Mouse (Mus musculus): Measurements from ENCODE around the gene Tax1bp1. TPM values are rescaled to one million over a fixed set of nuclear protein-coding genes. Genes with fewer than 3 reads are reported as not detected.
"Not testable (repeated sequence)": the region's sequence is repeated elsewhere in the genome, so short reads cannot be mapped to it uniquely, and the experiment has no call there.

Gene Tax1bp1
- polyA plus RNA-seq (2014; fragmentation: Nextera tagmentation; extraction: Ambion mirVana) = 159 and 169 TPM in 2 replicates

DNA sequence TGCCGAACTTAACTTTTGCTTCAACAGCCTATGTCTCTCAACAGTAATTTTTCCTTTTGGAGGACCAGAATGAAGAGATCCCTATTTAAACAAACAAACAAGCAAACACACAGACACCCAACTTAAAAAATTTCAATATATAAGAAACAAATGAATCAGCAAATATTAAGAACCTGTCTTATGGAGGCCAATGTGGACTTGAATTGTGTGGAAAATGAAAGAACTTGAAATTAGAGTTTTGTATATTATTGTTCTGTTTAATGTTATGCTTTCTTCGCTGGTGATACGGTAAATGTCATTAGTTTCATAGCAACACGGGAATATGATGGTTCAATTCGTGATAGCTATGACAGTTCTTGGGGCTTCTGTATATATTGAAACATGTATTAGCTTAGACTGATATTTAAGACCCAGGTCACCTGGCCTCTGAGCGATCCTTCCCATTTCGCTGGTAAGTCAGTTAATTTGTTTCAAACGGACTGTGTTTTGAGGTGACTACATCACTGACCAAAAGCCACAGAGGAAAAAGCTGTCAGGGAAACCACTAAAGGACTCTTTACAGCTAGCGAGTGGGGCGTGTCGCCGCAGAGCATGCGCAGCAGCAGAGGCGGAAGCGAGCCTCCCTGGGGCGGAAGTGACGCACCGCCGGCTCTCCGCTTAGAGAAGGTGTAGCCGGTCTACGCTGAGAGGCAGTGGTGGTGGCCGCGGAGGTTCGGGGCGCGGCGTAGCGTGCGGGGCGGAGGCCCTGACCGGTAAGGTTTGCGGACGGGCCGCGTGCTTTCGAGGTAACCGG, at the start of gene Tax1bp1:
Tax1bp1 (plus strand) TSS at position 626 of the 793 bp plus-strand sequence.
- peak within 1 kb of the TSS; percentile 87 for H3K9ac ChIP-seq
- no peaks in the 10 kb centered on the region for H3K27me3 ChIP-seq (ENCODE audit: control insufficient read depth, insufficient read depth, low read length)
- ATAC-seq (ENCODE audit: low FRiP score) = peak; percentile 99
- H3K9me3 ChIP-seq (ENCODE audit: control insufficient read depth, low read length) = no peaks in the 10 kb centered on the region
- peak; percentile 95 for DNase-seq (ENCODE audit: low spot score)
- H3K27ac ChIP-seq = peak within 1 kb of the TSS; percentile 89
- H3K4me3 ChIP-seq (replicated peaks; ENCODE audit: low read length) = peak within 1 kb of the TSS; percentile 82
- 4% methylated on average over 38 of the region's 38 CpGs for WGBS
- H3K4me2 ChIP-seq (replicated peaks) = peak within 1 kb of the TSS; percentile 72
- H3K4me1 ChIP-seq (replicated peaks; ENCODE audit: control insufficient read depth, insufficient read depth, low read length) = peaks cover 11% of the 10 kb centered on the region
- H3K36me3 ChIP-seq (replicated peaks; ENCODE audit: control insufficient read depth, insufficient read depth) = no peaks in the 10 kb centered on the region

DNA sequence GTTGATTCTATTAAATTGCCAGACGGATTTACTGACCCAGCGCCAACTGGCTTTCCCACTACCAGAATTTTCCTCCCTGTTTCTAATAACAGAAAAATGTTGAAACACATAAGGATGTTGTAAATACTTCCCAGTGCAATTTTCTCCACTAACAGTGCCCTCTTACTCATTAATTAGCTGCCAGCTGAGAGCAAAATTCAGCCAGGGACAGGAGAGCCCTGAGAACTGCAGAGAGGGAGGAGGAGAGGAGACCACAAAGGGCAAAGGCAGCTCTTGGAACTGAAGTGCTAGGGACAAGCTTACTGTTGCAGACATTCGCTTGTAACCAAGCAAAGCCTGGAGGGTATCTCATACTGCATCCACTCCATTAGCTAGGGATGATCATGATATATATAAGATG, 45.9 kb upstream of the Tax1bp1 start:
- DNase-seq (ENCODE audit: low spot score) (no peak), ATAC-seq (ENCODE audit: low FRiP score) (no peak)
- Histone ChIP-seq H3K9ac (no peak overlapping the region), H3K27ac (no peak overlapping the region), H3K36me3 (replicated peaks; ENCODE audit: control insufficient read depth, insufficient read depth) (no peaks in the 10 kb centered on the region), H3K4me3 (replicated peaks; ENCODE audit: low read length) (no peak overlapping the region), H3K4me2 (replicated peaks) (no peak overlapping the region), H3K4me1 (replicated peaks; ENCODE audit: control insufficient read depth, insufficient read depth, low read length) (no peaks in the 10 kb centered on the region), H3K27me3 (ENCODE audit: control insufficient read depth, insufficient read depth, low read length) (no peaks in the 10 kb centered on the region), H3K9me3 (ENCODE audit: control insufficient read depth, low read length) (no peaks in the 10 kb centered on the region)
- 77% methylated on average over 3 of the region's 3 CpGs for WGBS

DNA sequence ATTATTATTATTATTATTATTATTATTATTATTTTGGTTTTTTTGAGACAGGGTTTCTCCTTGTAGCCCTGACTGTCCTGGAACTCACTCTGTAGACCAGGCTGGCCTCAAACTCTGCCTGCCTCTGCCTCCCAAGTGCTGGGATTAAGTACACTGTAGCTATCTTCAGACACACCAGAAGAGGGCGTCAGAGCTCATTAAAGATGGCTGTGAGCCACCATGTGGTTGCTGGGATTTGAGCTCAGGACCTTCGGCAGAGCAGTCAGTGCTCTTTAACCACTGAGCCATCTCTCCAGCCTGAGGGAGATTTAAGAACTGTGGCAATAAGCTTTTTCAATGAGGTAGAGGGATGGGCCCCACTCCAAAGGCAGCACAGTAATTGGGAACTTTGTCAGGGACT, 43.7 kb upstream of the Tax1bp1 start:
- not testable (repeated sequence) for DNase-seq (ENCODE audit: low spot score); ATAC-seq (ENCODE audit: low FRiP score); H3K9ac ChIP-seq; H3K36me3 ChIP-seq (replicated peaks; ENCODE audit: control insufficient read depth, insufficient read depth); H3K9me3 ChIP-seq (ENCODE audit: control insufficient read depth, low read length); H3K27me3 ChIP-seq (ENCODE audit: control insufficient read depth, insufficient read depth, low read length); H3K4me1 ChIP-seq (replicated peaks; ENCODE audit: control insufficient read depth, insufficient read depth, low read length); H3K4me3 ChIP-seq (replicated peaks; ENCODE audit: low read length); H3K4me2 ChIP-seq (replicated peaks); H3K27ac ChIP-seq
- 55% methylated on average over 2 of the region's 2 CpGs for WGBS

DNA sequence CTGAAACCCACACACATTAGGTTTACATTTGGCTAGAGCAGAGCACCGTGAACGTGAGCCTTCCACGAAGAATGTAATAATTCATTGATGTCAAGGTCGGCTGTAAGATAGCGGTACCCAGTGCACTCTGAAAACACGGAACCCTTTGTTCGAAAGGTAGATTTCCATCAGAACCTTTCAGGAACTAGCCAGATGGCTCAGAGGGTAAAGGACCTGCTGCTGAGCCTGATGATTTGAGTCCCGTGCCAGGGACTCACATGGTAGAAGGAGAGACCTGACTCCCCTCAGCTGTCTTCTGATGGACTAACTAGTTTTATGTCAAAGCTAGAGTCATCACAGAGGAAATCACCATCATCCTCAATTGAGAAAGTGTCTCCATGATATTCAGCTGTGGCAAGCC, 41.7 kb upstream of the Tax1bp1 start:
- Histone ChIP-seq H3K4me1 (replicated peaks; ENCODE audit: control insufficient read depth, insufficient read depth, low read length) (no peaks in the 10 kb centered on the region), H3K4me3 (replicated peaks; ENCODE audit: low read length) (no peak overlapping the region), H3K27me3 (ENCODE audit: control insufficient read depth, insufficient read depth, low read length) (no peaks in the 10 kb centered on the region), H3K4me2 (replicated peaks) (no peak overlapping the region), H3K27ac (no peak overlapping the region), H3K9me3 (ENCODE audit: control insufficient read depth, low read length) (no peaks in the 10 kb centered on the region), H3K36me3 (replicated peaks; ENCODE audit: control insufficient read depth, insufficient read depth) (no peaks in the 10 kb centered on the region), H3K9ac (no peak overlapping the region)
- no peak for DNase-seq (ENCODE audit: low spot score)
- no peak for ATAC-seq (ENCODE audit: low FRiP score)
- 75% methylated on average over 8 of the region's 8 CpGs for WGBS

DNA sequence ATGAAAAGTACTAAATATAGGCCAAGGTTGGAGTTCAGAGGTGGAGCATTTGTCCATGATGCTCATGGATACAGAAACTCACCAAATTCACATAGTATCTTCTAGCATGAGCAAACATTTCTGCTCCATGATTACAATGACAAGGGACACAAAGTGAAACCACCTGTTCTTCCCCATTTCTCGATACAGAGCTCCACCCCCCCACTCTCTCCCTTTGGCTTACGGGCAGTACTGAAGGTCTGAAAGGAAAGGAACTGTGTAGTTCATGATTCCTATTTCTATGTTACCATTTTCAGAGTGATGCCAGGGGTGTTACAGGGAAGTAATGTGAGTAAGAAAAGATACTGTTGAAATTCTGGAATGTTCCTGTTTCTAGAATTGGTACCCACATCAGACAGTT, 41.0 kb upstream of the Tax1bp1 start:
- H3K27me3 ChIP-seq (ENCODE audit: control insufficient read depth, insufficient read depth, low read length) = no peaks in the 10 kb centered on the region
- ATAC-seq (ENCODE audit: low FRiP score) = no peak
- no peak overlapping the region for H3K27ac ChIP-seq
- H3K9me3 ChIP-seq (ENCODE audit: control insufficient read depth, low read length) = no peaks in the 10 kb centered on the region
- 89% methylated on average over 2 of the region's 2 CpGs for WGBS
- H3K36me3 ChIP-seq (replicated peaks; ENCODE audit: control insufficient read depth, insufficient read depth) = no peaks in the 10 kb centered on the region
- H3K4me3 ChIP-seq (replicated peaks; ENCODE audit: low read length) = no peak overlapping the region
- DNase-seq (ENCODE audit: low spot score) = no peak
- H3K4me1 ChIP-seq (replicated peaks; ENCODE audit: control insufficient read depth, insufficient read depth, low read length) = no peaks in the 10 kb centered on the region
- no peak overlapping the region for H3K4me2 ChIP-seq (replicated peaks)
- no peak overlapping the region for H3K9ac ChIP-seq

DNA sequence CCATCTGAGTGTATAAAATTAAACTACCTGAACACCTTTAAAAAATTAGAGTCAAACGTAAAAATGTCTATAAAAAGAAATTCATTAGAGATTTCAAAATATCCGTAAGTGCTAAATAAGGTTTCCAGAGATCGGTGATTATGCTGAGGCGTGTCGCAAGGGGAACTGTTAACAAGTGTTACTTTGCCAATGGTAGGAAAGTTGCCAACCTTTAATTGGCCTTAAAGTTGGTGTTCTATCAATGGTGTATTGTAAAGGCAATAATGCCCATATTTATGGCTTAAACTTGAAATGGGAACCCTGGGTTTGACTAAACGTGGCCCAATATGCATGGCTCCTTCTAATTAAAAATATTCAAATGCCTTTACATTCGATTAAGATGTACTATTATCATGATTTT, 39.8 kb upstream of the Tax1bp1 start:
- Histone ChIP-seq H3K27me3 (ENCODE audit: control insufficient read depth, insufficient read depth, low read length) (no peaks in the 10 kb centered on the region), H3K27ac (no peak overlapping the region), H3K9me3 (ENCODE audit: control insufficient read depth, low read length) (no peaks in the 10 kb centered on the region), H3K4me1 (replicated peaks; ENCODE audit: control insufficient read depth, insufficient read depth, low read length) (no peaks in the 10 kb centered on the region), H3K4me2 (replicated peaks) (no peak overlapping the region), H3K4me3 (replicated peaks; ENCODE audit: low read length) (no peak overlapping the region), H3K9ac (no peak overlapping the region), H3K36me3 (replicated peaks; ENCODE audit: control insufficient read depth, insufficient read depth) (no peaks in the 10 kb centered on the region)
- ATAC-seq (ENCODE audit: low FRiP score) (no peak), DNase-seq (ENCODE audit: low spot score) (no peak)
- WGBS = 86% methylated on average over 7 of the region's 7 CpGs

DNA sequence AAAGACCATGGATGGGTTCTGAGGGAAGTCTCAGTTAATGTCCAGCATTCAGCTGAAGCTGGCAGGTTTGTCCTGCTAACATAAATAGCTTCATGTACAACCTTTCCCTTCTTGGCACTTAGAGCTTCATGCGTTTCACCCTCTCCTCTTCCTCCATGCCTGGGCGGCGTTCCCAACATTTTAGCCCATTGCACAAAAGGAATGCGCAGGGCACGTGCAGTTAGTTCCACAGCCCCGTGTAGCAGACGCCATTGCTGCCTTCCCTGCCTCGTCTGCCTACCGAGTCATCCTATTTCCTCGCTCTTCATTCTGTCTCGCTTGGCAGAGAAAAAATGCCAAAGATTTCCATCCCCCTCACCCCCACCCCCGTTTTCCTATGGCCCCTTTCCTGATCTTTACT, 39.0 kb upstream of the Tax1bp1 start:
- H3K27me3 ChIP-seq (ENCODE audit: control insufficient read depth, insufficient read depth, low read length) = no peaks in the 10 kb centered on the region
- no peak overlapping the region for H3K9ac ChIP-seq
- H3K36me3 ChIP-seq (replicated peaks; ENCODE audit: control insufficient read depth, insufficient read depth) = no peaks in the 10 kb centered on the region
- no peak for ATAC-seq (ENCODE audit: low FRiP score)
- H3K9me3 ChIP-seq (ENCODE audit: control insufficient read depth, low read length) = no peaks in the 10 kb centered on the region
- 83% methylated on average over 12 of the region's 12 CpGs for WGBS
- no peak overlapping the region for H3K4me3 ChIP-seq (replicated peaks; ENCODE audit: low read length)
- H3K27ac ChIP-seq = no peak overlapping the region
- no peak overlapping the region for H3K4me2 ChIP-seq (replicated peaks)
- no peak for DNase-seq (ENCODE audit: low spot score)
- H3K4me1 ChIP-seq (replicated peaks; ENCODE audit: control insufficient read depth, insufficient read depth, low read length) = no peaks in the 10 kb centered on the region

DNA sequence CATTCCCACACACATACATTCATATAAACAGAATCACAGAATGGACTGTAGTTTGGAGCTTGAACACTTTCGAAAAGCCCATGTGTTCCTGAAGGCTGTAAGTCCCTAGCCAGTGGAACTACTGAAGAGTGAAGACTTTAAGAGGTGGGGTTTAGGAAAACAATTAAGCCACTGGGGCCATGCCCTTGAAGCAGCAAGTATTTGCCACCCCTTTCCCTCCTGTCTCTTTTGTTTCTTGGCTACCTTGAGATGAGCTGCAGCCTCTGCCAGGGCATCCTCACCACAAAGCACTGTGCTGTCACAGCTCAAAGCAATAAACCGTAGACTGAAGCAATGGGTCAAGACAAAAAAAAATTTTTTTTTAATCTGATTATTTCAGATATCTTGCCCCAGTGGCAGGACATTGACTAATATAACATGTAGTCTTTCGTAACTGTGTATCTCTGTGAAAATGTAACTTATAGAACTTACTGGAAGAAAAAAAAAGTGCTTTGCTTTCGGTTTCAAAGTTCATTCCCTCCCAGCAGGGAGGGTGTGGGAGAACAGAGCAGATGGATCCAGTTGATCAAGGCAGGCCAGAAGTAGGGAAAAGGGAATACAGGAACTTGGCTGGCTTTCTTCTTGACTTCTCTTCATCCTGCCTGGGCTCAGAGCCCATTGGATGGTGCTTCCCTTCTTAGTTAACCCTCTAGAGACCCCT, 38.2 kb upstream of the Tax1bp1 start:
- ATAC-seq (ENCODE audit: low FRiP score) = no peak
- Histone ChIP-seq H3K4me2 (replicated peaks) (no peak overlapping the region), H3K27me3 (ENCODE audit: control insufficient read depth, insufficient read depth, low read length) (no peaks in the 10 kb centered on the region), H3K9me3 (ENCODE audit: control insufficient read depth, low read length) (no peaks in the 10 kb centered on the region), H3K9ac (no peak overlapping the region), H3K27ac (no peak overlapping the region), H3K36me3 (replicated peaks; ENCODE audit: control insufficient read depth, insufficient read depth) (no peaks in the 10 kb centered on the region), H3K4me1 (replicated peaks; ENCODE audit: control insufficient read depth, insufficient read depth, low read length) (no peaks in the 10 kb centered on the region), H3K4me3 (replicated peaks; ENCODE audit: low read length) (no peak overlapping the region)
- DNase-seq (ENCODE audit: low spot score) = no peak
- WGBS = 77% methylated on average over 4 of the region's 4 CpGs

DNA sequence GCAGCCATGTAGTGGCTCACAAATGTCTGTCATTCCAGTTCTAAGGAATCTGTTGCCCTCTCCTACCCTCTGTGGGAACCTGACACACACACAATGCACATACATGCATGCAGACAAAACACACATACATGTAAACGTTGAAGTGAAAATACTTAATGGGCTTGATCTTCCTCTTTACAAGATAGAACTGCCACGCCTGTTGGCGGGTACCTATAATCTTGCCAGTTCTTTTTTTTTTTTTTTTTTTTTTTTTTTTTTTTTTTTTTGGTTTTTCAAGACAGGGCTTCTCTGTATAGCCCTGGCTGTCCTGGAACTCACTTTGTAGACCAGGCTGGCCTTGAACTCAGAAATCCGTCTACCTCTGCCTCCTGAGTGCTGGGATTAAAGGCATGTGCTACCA, 36.0 kb upstream of the Tax1bp1 start:
- H3K27me3 ChIP-seq (ENCODE audit: control insufficient read depth, insufficient read depth, low read length); H3K4me1 ChIP-seq (replicated peaks; ENCODE audit: control insufficient read depth, insufficient read depth, low read length); H3K27ac ChIP-seq; H3K9ac ChIP-seq; H3K36me3 ChIP-seq (replicated peaks; ENCODE audit: control insufficient read depth, insufficient read depth); ATAC-seq (ENCODE audit: low FRiP score); H3K4me2 ChIP-seq (replicated peaks); H3K4me3 ChIP-seq (replicated peaks; ENCODE audit: low read length); DNase-seq (ENCODE audit: low spot score); H3K9me3 ChIP-seq (ENCODE audit: control insufficient read depth, low read length): not testable (repeated sequence)
- 86% methylated on average over 4 of the region's 4 CpGs for WGBS

All from hindbrain, embryonic 14.5 days (tissue).